Mouse (Mus musculus): ENCODE data around the gene Ptgr2.
"Not testable (repeated sequence)": the region's sequence is repeated elsewhere in the genome, so short reads cannot be mapped to it uniquely, and the experiment has no call there.

Gene Ptgr2

DNA sequence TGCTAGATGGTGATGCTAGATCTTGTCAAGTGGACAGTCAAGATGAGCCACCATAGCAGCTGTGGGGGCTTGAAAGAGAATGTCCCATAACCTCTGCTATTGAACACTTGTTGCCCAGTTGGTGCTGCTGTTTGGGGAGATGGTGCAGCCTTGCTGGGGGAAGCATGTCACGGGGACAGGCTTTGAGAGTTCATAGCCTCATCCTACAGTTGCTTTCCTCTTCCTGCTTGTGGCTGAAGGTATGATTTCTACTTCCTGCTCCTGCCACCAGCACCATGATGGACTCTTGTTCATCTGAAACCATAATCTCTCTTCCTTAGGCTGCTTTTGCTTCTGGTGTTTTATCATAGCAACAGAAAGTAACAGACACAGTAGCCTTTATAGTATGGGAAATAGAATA lies 19.5 kb downstream of the Ptgr2 start:
- DNase-seq (ENCODE audit: low spot score): no peak

GRCm38 (mm10) chr12:84311306-84311705 lies 26.3 kb downstream of the Ptgr2 start:
- DNase-seq (ENCODE audit: low spot score): no peak

DNA sequence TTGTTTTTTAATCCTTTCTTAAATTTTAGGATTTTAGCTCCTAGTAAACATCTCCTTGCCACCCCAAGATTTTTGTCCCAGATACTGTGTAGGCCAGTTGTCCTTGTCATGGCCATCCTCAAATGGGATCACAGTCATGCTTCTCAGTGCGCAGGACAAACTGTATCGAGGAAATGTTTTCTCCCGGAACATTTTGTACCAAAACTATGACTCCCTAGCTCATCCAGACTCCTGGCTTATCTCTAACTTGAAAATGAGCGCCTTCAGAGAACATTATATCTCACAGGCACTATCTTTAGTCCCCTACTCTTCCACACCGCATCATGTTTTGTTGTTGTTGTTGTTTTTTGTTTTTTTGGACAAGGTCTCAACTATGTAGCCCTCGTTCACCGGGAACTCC lies 31.0 kb downstream of the Ptgr2 start:
- no peak for DNase-seq (ENCODE audit: low spot score)

DNA sequence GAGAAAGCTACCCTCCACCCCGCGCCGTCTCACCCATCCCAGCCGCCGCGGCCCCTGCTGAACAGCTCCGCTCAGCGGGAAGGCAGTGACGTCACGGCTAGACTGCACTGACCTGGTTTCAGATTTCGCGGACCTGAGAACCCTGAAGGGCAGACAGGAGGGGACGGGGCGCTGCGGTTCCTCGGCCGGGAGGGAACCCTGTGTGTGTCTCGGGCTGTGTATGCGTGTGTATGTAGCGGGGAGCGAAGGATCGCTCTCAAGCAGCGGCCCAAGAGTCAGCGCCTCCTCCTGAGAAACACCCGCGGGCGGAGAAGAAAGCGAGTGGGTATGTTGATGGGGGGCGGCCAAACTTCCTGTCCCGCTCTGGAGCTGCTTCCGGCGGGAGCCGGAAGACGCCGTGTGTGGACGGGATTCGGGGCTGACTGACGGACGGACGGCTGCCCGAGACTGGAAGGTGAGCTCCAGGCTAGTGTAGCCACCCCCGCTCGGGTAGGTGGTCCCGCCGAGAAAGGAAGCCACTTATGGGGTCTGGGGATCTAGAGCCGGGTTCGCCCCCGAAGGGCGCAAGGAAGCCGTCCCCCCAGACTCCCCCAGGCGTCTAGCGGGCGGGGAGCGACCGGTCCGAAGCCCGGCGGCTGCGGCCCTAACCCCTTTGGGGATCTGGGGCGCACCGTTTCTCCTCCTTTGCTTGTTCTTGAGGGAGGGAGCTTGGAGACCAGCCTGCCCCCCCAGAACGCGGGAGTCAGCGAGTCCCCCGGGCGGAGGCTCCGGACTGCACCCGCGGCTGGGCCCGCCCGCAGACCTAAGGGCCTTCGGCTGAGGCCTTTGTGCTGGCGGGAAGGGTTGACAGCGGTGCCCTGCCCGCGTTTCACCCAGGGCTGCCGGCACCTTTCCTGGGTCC lies 31.9 kb downstream of the Ptgr2 start, which contains the start of gene Zfp410:
Gene Zfp410, plus strand, starts transcription at position 132 of the 901 bp plus-strand sequence.
- DNase-seq (ENCODE audit: low spot score): peak; percentile 97

DNA sequence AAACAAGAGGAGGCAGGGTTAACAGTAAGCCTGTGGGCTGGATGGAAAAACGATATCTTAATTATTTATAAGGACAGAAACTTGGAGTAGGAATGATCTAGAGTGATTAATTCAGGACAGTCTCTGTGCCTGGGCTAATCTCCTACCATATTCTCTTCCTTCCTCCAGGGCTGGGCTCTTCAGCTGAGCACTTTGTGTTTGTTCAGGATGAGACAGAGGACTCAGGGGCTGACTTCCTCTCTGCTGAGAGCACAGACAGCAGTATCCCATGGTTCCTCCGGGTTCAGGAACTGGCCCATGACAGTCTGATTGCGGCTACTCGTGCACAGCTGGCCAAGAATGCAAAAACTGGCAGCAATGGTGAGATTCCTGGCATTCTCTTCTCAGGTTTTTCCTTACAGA lies 42.1 kb downstream of the Ptgr2 start:
- no peak for DNase-seq (ENCODE audit: low spot score)

GRCm38 (mm10) chr12:84336963-84337625 lies 52.1 kb downstream of the Ptgr2 start:
- DNase-seq (ENCODE audit: low spot score): no peak

DNA sequence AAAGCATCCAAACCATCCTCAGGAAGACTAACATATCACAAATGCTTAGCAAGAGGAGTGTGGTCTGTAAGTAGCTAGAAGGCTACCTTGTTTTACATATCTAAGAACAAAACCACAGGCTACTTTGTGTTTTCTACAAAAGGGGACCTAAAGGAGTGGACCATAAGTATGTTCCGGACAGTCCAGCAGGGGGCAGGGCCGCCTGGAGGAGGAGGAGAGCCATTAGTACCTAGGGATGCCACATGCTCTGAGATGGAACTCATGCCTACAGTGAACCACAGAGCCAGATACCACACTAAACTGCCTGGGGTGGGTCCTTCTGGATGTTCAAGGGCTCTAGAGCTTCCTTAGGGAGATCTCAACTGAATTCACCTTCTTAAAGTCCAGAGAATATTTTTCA lies 62.2 kb downstream of the Ptgr2 start:
- DNase-seq (ENCODE audit: low spot score): peak; percentile 73

- not testable (repeated sequence) for DNase-seq (ENCODE audit: low spot score)
Observed at GRCm38 (mm10) chr12:84358699-84359098, 73.7 kb downstream of the Ptgr2 start.

GRCm38 (mm10) chr12:84361555-84362489 lies 76.8 kb downstream of the Ptgr2 start, which contains the start of the genes Coq6 and Fam161b:
Coq6 (plus strand) TSS chr12:84361657.
Fam161b (minus strand) TSS chr12:84361833.
- DNase-seq (ENCODE audit: low spot score): peak; percentile 98

GRCm38 (mm10) chr12:84362872-84363271 lies 77.8 kb downstream of the Ptgr2 start:
- no peak for DNase-seq (ENCODE audit: low spot score)

GRCm38 (mm10) chr12:84364291-84364690 lies 79.3 kb downstream of the Ptgr2 start:
- DNase-seq (ENCODE audit: low spot score): no peak

- no peak for DNase-seq (ENCODE audit: low spot score)
Observed at GRCm38 (mm10) chr12:84365137-84365536, 80.1 kb downstream of the Ptgr2 start.

All from embryo, embryonic 10 days (tissue).